Mouse (Mus musculus): ENCODE measurements around the gene Enpp6.

Enpp6 gene

DNA sequence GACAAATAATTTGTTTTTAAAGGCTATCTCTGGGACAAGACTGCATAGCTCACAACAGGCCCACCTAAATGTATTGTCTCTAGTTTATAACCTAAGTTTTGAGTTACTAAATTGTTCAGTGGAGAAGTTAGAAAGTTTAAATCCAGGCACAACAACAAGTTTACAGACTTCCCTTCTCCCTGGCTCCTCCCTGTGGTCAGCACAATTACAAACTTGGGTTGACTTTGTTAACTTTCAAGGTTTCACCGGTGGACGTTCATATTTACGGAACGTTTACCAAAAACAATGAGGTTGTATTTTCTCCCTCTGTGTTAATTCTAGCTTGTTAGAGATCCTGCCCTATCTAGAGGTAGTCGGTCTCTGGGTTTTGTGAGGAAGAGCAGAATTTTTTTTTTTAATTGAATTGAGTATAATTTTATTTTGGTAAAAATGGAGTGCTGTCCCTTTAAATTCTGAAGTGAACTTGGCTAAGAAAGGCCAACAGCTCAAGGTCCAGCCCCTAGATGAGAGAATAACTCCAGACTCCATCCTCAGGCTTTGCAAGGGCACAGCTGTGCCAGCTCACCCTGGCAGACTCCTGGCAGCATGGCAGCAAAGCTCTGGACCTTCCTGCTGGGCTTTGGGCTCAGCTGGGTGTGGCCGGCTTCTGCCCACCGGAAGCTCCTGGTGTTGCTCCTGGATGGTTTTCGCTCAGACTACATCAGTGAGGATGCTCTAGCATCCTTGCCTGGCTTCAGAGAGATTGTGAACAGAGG lies at the start of gene Enpp6:
Gene Enpp6, plus strand, starts transcription at position 502 of the 755 bp plus-strand sequence.
- no peak for DNase-seq (ENCODE audit: low spot score)

DNA sequence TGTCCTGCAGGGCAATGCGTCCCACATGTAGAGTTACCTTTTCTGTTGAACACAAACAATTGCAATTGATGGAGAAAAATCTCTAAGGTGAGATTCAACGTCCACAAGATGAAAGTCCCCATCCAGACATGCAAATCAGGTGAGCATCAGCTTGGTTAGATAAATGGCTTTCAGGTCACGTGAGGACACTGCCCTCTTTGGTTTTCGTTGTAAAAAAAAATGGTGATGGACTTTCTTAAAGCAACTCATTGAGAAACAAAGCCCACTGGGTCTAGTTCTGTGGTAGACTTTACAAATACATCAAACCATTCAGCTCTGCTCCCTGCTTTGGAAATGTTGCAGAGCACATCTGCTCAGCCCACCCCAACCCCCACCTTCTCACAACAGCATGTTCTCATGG lies 48.5 kb upstream of the Enpp6 start:
- DNase-seq (ENCODE audit: low spot score): no peak

GRCm38 (mm10) chr8:46941295-46941694 lies 45.4 kb upstream of the Enpp6 start:
- DNase-seq (ENCODE audit: low spot score): no peak

DNA sequence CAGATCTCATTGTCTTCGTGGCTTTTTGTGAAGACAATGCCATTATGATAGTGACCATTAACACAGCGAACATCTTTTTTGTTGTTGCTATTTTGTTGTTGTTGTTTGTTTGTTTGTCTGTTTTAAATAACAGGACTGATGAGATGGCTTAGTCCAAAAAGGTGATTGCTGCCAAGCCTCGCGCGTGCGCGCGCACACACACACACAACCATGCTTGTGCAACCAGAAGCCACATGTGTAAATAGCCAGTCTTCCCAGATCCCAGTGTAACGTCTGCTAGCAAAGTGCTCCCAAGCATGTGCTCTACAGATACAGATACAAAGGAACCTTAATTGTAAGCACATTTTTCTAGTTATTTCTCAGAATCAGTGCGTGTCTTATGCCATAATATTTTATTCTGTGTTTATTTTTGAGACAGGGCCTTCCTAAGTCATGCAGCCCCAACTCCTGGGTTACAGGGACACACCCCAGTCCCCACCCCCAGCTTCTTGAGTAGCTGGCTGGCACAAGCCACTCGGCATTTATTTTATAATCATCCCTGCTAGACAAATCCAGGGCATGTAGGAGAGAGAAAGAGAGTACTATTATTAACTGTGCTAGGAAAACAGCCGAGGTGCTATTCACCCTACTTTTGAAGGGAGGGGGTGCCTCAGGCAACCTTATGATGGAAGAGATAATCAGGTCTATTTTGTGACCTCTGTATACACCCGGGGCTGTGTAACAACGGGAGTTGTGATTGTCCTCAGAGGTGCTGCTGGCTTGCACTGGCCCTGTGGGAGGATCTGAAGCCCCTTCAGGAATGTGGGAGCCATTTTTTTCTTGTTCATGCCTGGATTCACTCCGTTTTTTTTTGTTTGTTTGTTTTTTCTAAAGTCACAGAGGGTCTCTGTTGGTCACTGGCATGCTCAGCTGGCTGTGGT lies 44.7 kb upstream of the Enpp6 start:
- DNase-seq (ENCODE audit: low spot score): no peak

DNA sequence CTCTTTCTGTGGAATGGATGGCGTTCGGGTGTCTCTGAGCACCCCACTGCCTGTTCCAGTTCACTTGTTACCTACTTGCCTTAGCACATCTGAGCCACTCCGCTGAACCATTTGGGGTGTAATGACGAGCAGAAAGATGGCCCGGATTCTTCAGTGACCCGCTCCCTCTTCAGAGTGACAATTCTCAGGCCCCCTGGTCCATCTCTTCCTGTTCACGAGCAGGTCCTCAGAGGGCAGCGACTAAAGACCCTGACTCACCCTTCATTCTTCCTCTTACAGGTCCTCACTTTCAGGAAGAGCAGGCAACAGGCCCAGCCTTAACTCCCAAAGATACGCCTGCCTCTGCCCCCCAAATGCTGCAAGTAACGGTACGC lies 44.0 kb upstream of the Enpp6 start:
- no peak for DNase-seq (ENCODE audit: low spot score)

DNA sequence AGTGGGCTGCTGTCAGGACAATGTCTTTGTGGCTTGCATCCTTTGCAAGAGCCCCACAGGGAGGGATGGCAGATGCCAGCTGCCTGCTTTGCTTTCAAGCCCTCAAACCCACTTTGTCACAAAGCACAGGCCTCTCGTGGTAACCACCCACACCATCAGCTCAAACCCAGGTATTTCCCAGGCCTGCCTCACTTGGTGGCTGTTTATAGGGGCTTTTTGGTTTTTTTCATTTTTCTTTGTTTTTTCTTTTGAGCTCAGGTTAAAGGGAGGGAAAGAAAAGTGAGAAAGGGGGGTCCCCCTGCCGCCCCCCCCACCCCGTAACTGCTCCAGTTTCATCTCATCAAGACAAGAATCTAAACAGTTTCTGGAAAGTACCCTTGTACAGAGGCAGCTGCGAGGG lies 43.4 kb upstream of the Enpp6 start:
- no peak for DNase-seq (ENCODE audit: low spot score)

DNA sequence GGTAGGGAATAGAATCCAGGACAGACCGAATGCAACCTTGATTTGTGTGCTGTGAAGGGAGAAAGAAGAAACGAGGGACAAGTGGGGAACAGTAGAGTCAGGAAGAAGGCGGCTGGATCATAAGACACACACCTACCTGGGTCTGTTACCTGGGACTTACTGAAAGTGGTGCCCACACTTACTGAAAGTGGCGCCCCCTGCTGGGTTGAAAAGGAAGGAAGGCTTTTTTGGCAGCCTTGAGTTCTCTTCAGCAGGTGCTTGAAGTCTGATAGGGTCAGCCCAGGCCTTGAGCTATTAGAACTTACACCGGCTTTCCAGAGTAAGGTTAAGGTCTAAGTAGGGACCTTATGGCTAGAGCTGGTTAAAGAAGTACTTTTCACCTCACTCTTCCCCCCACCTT lies 40.5 kb upstream of the Enpp6 start:
- no peak for DNase-seq (ENCODE audit: low spot score)

DNA sequence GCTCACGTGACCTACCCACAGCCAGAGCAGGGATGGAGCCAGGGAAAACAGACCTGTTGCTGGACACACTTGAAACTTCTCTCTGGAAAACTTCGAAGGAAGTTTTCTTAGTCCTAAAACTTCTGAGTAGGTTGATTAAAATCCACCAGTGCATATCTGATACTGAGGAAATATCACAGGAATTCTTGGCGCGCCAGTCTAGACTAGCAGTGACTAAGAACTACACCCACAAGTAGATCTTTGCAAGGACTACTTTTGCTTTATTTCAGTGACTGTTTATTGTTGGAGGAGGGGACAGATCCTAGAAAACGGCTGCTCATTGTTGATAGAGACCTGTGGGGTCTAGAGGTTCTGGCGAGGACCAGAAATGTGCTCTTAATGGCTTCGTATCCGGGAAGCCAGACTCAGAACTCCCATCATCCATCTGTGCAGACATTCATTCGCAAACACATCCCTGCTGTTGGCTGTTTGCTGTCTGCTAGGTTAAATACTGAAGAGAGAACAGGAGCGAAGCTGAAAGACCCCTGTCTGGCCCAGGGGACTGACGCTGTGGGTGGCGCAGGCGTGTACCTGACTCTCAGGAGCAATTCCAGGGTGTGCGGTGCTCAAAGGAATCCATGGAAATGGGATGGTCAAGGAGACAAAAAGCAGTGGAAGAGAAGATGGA lies 38.5 kb upstream of the Enpp6 start:
- DNase-seq (ENCODE audit: low spot score): no peak

DNA sequence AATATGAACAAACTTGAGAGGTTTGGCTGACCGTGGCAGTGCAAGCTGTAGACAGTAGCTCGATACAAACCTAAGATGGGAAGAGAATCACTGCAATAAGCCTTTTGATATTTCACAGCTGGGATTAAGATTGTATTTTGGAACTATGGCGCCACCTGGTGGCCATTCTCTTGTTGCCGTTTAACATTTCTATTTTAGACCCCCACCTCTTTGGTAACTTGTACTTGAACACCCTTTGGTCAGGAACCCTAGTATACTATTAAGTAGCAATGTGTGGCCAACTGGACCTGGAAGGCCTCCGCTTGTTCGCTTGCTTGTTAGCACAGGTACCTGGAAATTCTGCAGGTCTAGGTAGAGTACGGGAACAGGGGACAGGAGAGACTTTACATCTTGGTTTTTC lies 33.2 kb upstream of the Enpp6 start:
- no peak for DNase-seq (ENCODE audit: low spot score)

DNA sequence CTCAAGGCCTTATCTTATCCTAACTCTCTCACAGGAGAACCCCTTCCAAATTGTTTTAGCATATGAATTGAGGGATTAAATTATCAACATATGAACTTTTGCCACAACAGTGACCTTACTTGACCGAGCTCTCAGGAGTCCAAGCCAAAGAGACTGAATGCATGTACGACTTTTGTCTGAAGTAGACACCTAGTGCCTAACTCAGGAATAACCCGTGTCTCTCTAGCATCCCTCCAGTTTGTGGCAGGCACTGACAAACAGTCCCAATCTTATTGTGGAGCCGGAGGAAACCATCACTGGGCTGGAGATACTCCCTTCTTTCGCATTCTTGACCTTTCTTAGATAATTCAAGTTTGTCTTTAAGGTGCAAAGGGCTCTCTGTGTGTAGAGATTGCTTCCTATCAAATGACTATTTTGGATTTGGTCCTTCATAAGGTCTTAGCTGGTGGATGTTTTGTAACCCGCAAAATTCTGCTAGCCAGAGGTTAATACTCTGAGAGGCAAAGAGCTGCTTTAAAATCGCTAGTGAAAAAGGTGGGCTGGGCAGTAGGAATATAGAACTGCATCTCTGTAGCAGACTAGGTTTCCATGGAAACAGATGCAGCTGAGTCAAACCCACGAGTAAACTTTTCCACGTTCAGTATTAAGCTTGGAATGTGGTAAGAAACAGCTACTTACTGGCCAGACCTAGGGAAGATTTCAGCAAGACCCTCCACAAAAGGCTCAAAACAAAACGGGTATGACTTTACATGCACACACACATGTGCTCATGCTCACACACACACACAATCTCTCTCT lies 23.9 kb upstream of the Enpp6 start:
- no peak for DNase-seq (ENCODE audit: low spot score)

DNA sequence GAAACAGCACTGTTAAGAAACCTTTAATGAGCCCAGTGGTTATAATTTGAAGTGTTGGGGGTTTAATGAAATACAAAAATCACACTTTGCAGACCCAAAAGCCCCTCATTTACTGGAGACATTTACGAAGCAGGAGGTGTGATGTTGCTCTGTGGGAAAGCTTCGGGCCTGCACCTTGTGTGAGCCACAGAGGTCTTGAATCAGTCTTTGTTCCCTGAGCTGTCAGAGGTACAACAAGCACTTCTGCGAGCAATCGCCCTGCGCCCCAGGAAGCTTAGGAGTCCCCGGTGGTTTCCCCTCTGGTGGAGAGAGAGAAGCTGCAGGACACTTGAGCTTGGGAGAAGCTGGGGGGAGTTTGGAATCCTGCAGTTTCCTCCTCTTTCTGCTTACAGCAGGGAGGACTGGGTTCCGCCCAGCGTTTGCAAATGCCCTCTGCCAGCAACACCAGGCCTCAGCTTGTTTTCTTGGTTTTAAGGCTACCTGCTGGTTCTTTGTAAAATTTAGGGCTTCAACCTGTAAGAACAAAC lies 23.0 kb upstream of the Enpp6 start:
- no peak for DNase-seq (ENCODE audit: low spot score)

DNA sequence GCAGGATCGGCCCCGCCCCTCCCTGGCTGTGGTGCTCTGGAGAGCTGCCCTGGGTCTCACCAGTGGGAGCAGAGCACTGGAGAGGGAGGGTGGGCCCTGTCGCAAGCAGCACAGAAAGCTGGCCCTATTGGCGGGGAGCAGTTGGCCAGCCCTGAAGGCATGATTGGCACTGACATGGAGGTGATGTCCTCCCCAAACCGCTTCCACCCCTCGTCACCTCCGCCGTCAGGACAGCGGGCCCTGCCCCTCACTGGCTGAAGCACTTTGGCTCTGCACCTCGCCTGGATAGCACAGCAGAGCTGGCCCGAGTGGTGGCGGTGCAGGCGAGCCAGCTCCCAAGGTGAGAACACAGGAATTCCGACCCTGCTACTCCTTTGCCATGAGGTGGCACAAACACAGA lies 20.9 kb upstream of the Enpp6 start:
- DNase-seq (ENCODE audit: low spot score): no peak

DNA sequence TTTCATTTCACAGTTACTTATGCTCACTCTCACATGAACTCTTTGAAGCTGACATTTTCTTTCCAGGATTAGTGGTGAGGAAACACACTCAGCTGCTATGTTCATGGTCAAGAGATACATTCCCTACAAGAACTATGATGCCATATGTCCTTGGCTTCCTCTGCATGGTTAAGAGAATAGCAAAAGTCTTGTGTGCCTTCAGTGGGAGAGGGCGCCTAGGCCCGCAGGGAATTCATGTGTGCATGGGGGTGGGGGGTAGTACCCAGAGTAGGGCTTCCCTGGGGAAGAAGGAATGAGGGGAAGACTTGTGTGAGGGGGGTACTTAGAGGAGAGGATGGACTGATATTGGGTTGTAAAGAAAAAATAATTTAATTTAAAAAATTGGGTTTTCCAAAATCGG lies 18.0 kb upstream of the Enpp6 start:
- DNase-seq (ENCODE audit: low spot score): no peak

DNA sequence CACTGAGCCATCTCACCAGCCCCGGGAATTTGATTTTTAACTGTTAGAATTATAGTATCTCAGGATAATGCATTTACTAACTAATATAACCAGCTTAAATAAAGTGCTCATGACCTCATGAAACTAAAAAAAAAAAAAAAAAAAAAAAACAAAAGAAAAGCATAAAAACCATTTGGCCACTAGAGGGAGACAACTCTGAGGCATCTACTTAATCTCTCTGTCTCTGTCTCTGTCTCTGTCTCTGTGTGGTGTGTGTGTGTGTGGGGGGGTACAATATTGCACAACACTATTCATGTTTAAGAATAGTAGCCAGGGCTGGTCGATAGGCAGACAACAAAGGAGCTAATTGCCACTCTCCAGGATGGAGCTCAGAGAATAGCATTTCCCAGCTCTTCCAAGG lies 17.3 kb upstream of the Enpp6 start:
- no peak for DNase-seq (ENCODE audit: low spot score)

GRCm38 (mm10) chr8:46977376-46977775 lies 9.3 kb upstream of the Enpp6 start:
- DNase-seq (ENCODE audit: low spot score): no peak

- no peak for DNase-seq (ENCODE audit: low spot score)
These were observed 4.5 kb upstream of the Enpp6 start for GRCm38 (mm10) chr8:46982166-46982565.

DNA sequence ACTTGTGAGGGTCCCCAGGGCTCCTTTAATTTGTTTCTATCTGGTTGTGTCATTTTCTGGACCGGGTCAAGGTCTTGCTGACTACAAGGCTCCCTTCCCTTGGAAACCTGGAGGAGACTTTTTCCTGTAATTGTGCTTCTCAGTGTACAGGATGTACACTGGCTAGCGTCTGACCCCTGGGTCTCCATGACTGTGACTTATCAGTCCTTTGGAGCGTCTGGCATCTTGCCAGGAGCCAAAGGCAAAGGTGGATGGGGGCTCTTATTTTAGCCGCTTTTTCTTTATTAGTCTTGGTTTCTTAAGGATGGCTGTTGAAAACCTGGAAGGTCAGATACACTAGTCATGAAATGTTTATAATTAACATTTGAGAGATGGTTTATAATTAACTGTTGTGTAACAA lies 3.9 kb upstream of the Enpp6 start:
- DNase-seq (ENCODE audit: low spot score): no peak

DNA sequence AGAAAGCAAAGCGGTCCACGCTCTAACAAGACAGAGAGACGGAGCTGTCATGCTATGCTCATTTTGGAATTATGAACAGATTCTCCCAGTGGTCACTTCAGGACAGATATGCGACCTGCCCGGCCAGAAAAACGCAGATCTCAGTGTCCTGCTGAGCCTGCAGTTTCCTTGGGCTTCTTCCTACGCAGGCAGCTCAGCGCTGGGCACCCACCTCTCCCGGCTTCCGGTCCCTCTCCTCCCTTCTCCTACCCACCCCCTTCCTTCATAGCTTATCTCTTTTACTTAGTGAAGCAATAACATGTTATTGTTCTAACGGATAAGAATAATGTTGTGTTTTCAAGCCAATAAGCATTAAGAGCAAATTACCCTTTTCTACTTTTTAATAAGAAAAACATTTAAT lies 2.0 kb upstream of the Enpp6 start:
- DNase-seq (ENCODE audit: low spot score): no peak

DNA sequence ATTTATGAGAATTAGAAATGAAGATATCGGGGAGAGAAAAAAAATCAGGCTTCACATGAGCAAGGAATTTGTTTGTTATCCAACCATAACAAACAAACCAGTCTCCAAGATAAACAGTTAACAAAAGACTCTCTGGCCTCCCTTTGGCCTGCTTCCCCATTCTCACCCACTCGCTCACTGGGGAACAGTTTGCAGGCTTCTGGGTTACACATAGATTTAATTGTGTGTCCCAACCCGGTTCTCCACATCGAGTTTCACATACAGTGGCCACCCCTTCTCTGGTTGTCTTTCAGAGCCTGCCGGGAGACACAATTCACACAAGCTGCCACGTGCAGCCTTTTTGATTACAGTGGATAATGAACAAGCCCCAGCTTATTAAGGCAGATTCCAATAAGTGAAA lies 1.7 kb downstream of the Enpp6 start:
- no peak for DNase-seq (ENCODE audit: low spot score)

- DNase-seq (ENCODE audit: low spot score): no peak
These were observed 4.4 kb downstream of the Enpp6 start for GRCm38 (mm10) chr8:46991081-46991480.

GRCm38 (mm10) chr8:46992579-46992978 lies 5.9 kb downstream of the Enpp6 start:
- DNase-seq (ENCODE audit: low spot score): no peak

Measured in left cerebral cortex, adult 11 months (tissue).